Mouse (Mus musculus): Measurements from ENCODE around the gene Acbd3.

The Acbd3 gene

DNA sequence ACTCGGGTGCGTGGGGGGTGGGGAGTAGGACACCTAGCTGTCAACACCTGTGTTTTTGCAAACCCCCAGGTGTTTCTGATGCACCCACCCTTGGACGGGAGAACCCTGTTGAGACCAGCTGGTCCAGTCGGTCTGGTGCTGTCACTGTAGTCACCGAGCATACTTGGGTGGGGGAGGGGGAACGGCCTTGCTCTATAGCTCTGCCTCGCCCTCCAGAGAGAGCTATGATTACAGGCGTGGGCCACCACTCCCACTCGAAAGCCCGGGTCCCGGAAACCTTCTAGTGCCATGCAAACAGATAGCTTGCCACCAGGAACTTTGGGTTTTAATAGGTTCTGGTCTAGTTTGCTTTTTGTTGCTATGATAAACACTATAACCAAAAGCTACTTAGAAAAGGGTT, 36.3 kb downstream of the Acbd3 start:
- DNase-seq (ENCODE audit: low read depth, low spot score) = no peak

DNA sequence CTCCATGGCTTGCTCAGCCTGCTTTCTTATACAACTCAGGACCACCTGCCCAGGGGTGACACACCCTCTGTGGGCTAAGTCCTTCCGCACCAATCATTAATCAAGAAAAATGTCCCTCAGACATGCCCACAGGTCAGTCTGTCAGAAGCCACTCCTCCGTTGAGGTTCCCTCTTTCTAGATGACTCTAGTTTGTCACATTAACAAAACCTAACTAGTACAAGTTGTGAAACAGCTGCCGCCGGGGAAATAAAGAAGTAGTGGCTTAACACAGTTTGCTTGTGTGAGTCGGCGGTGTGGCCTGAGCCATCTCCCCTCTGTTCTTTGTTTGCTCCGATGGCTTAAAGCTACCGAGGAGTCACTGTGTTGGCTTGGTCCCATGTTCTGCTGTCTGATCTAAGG, 36.8 kb downstream of the Acbd3 start:
- no peak for DNase-seq (ENCODE audit: low read depth, low spot score)

DNA sequence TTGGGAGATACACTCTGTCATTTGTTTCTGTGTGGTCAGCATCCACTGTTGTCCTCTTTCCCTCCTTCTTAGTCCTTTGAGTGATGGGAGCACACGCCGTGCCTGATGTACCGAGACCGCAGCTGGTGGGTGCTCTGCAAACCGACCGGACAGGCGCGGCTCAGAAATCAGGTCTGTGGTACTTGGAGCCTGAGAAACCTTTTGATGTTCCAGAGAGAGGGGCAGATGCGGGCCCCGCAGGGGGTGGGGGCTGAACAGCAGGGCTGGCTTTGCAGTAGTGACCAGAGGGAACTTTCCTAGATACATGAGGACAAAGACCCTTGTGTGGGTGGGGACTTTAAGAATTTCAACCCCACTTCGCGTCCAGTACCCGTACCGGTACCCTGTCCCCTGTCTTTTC, 37.5 kb downstream of the Acbd3 start:
- DNase-seq (ENCODE audit: low read depth, low spot score) = no peak

DNA sequence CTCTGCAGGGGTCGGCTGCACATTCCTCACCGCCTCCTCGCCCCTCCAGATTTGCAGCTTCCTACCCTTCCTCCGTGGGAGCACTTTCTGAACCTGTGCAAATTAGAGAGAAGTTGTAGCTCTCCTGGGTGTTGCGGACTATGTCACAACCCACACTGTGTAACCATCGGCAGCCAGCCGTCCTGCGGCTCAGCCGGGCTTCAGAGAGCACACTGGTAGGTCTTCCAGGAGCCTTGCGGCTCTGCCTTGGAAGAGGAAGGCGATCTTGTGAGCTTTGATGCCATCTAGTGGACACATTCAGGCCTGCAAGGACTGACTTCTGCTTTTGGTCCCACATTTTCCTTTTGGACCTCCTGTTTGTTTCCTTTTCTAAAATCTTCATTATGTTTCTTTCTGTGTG, 38.0 kb downstream of the Acbd3 start:
- peak; percentile 61 for DNase-seq (ENCODE audit: low read depth, low spot score)

DNA sequence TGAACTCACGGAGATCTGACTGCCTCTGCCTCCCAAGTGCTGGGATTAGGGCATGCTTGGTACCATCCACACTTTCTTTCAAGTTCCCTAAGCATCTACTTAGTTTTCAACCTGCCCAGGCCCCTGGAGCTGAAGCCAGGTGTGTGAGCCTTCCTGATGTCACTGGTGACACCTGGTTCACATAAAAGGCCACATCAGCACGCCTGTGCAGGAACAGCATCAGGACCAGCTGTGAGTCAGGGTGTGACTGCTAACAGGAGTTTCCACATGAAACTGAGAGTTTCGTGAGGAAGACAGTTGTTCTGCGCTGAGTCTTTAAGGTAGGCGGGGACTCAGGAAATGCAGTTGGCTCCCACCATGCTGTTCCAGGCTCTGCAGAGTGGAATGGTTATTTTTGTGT, 39.5 kb downstream of the Acbd3 start:
- no peak for DNase-seq (ENCODE audit: low read depth, low spot score)

DNA sequence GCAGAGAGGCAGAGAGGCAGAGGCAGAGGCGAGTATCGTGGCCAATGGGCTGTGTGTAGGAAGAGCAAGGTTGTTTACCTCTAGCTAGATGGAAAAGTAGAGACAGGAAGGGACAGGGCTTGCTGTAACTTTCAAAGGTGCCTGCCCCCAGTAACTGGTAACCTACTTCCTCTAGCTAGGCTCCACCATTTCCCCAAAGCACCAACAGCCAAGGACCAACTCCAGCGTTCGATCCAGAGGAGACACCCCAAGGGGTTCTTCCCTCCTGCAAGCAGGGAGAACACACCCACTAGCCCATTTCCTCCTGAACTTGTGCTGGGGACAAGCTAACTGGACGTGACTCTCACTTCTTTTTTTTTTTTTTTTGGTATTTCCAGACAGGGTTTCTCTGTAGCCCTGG, 40.7 kb downstream of the Acbd3 start:
- no peak for DNase-seq (ENCODE audit: low read depth, low spot score)

DNA sequence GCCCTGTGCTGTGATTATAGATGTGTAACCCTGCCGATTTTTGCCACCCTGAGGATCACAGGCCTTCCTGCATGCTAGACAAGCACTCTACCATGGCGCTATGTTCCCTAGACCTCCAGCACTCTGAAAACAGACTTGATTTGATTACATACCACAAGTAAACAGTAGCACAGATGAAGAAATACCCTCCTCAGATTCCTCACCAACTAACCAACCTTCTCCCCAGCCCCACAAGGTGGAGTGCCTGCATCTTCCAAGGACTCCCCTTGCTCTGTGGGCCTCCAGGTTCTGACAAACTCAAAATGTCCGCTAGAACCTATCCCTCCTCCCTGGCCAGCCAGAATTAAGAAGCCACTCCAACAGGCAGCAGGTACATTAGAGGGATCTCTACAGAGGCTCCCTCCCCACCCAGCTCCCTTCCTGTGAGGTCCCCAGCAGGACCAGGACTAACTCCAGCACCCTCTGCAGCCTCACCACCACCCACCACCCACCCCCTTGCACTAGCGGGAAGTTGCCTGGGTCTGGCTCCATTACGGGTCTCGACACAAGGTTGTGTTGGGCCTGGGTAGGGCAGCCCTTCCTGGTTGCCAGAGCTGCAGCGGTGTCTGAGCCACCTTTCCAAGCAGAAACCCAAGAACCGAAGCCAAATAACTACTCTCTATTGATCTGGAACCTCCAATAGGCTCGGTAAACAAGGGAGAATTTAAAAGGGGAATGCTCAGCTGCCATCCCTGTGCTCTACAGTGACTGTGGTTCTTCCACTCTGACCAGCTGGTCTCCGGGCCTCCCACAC, 41.9 kb downstream of the Acbd3 start:
- DNase-seq (ENCODE audit: low read depth, low spot score) = no peak

DNA sequence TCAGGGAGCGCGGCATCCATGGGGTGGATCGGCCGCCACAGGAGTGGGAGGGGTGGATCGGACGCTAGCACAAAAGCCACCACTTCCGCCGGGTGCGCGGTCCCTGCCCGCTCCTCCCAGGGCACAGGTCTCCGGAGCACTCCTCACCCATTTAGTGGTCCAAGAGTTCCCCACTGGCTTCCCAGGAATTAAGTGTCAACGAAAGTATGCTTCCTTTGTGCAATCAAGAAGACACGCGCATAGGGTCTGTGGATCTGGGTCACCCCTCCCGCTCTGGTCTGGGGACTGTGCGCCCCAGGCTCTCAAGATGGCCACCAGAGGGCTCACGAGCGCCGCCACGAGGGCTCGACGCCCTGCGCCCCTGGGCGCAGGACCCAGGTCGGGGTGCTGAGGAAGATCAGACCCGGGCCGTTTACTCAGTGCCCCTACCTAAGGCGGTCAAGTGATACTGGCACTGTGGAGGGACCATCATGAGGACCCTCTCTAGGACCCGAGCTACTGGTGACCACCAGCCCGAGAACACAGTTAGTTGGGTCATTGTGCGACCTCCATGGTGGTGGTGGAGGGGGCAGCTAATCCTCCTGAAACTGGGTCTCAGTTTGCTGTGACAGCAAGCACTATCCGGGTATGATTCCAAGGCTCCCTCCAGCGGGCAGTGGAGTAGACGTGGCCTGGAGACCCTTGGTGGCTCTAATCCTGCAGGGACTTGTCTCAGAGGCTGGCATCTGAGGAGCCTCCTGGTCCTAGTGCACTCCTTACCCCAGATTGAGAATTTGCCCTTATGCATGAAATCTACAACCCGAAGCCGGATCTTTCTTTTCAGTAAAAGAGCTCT, 42.7 kb downstream of the Acbd3 start:
- no peak for DNase-seq (ENCODE audit: low read depth, low spot score)

DNA sequence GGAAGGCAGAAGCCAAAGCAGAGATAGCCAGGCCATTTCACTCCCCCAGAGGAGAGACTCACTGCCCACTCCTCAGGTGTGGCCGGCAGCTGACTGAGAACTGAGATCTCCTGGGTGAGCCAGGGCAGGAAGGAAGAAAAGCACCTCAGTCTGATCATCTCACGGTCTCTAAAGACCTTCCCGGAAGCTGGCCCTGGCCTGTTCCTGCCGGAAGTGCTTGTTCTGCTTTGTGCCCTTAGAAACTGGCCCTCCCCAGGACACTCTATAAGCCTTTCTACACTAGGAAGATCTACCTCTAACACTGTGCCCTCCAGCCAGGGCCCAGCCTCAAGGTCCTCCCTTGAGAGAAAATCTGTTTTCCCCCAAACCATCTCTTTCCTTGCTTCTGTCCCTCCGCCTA, 45.5 kb downstream of the Acbd3 start:
- DNase-seq (ENCODE audit: low read depth, low spot score) = no peak

DNA sequence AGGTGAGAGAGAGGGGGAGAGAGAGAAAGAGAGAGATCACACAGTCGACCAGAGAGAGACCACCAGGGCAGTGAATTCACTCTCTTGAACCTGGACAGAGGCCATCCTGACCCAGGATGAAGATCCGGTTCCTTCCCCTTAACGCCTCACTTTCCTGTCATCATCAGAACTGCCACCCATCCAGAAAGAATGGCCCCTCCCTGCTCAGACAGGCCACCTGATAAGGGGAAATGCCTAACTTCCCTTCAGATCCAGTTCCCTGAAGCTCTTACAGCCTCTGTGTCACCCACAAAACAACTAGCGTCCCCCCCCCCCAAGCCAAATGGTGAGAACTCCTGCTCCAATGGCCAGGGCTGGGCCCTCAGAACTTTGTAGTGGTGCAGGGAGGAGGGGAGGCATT, 45.9 kb downstream of the Acbd3 start:
- no peak for DNase-seq (ENCODE audit: low read depth, low spot score)

DNA sequence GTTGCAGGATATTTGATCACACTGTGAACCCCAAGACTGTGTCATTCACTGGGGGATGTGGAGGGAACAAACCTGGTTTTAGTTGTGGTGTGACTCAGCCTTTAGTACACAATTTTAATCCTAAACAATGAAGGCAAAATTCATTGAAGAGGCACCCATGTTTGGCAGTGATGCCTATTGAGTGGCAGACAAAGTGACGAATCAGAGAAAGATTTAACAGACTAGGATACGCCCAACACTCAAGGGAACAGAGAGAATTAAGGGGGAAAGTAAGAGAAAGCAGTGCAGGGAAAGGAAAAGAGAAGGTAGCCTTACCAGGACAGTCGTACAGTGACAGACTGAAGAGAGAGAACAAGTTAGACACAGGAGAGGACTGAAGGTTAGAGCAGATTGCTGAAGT, 46.4 kb downstream of the Acbd3 start:
- no peak for DNase-seq (ENCODE audit: low read depth, low spot score)

DNA sequence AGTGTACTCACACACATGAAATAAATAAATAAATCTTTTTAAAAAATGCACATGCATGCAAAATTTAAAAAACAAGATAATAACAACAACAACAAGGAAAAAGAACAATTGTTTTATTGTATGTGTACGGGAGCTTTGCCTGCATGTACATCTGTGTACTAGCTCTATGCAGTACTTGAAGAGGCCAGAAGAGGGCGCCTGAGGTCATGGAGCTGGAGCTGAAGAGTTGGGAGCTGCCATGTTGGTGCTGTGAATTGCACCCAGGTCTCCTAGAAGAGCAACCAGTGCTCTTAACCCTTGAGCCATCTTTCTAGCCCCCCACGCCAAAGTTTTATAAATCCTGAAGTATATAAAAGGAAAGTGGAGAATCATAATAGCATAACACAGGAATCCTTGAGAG, 48.8 kb downstream of the Acbd3 start:
- no peak for DNase-seq (ENCODE audit: low read depth, low spot score)

DNA sequence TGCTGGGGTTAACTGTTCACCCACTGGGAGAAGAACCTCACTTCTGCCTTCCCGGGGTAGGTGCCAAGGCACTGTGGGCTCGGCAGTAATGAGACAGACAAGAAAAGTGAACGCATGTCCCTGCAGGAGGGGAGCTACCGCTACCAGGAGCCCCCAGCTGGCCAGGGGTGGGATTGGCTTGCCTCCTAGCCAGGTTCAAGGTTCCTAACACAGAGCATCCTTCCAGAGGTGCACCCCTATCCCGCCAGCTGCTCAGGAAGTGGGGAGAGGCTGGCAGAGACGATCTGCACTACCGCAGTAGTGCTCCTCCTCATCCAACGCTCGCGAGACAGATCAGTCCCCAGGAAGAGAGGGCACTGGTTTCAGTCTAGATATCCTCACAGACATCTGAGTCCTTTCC, 49.5 kb downstream of the Acbd3 start:
- no peak for DNase-seq (ENCODE audit: low read depth, low spot score)

DNA sequence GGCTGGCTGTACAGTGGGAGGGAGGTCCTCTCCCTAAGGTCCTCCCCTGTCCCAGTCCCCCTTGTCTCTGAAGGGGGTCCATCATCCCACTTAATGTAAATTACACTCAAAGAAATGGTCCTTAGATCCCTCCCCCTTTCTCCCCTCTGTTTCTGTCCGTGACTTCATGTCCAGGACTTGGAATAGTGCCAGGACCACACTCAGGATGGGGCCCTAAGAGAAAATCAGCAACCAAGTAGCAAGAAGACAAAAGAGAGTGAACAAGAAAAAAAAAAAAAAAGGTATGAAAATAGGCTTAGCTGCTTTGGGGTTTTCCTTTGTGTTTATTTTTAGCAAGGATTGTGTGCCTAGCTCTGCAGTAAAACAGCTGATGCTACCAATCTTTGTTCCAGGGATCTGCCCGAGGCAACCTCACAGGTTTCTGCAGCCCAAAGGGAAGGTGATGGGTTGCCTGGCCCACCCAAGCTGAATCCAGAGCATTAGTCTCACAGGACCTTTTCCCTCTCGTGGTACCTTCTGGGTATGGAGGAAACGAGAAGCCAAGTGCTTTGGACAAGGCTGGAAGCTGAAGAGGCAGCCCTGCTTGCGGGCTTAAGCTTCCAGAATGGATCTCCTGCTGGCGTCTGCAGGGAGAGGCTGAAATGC, 50.1 kb downstream of the Acbd3 start:
- DNase-seq (ENCODE audit: low read depth, low spot score) = no peak

DNA sequence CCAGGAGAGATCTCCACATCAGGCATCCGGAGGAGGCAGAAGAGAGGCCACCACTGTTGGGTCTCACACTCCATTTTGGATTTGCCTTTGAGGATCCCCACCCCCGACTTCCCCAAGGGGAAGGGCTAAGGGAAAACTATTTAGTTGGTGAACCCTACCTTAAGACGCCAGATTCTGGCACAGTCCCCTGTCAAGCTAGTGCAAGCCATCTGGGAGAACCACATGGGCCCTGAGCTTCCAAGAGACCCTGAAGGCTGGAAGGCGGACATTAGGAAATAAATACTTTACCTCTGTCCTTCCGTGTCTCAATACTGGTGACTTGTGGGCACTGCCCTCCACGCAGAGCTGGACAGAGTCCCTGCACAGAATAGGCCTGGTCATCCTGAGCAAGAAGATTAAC, 50.7 kb downstream of the Acbd3 start:
- no peak for DNase-seq (ENCODE audit: low read depth, low spot score)

DNA sequence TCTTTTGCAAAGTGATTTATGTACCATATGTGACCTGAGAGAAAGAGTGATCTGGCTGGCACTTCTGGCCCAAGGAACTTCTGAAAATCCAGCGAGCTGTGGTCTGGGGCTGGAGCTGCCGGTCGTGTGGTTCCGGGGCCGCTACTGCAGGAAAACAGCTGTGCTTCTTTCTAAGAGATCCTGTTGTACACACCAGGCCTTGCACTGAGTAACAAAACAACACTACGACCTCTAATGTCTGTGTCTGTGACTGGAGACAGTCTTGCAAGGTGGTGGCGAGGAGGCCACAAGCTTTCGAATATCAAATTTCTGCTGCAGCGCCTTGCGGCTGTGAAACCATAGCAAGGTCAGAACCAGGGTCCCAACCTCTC, 51.4 kb downstream of the Acbd3 start:
- no peak for DNase-seq (ENCODE audit: low read depth, low spot score)

DNA sequence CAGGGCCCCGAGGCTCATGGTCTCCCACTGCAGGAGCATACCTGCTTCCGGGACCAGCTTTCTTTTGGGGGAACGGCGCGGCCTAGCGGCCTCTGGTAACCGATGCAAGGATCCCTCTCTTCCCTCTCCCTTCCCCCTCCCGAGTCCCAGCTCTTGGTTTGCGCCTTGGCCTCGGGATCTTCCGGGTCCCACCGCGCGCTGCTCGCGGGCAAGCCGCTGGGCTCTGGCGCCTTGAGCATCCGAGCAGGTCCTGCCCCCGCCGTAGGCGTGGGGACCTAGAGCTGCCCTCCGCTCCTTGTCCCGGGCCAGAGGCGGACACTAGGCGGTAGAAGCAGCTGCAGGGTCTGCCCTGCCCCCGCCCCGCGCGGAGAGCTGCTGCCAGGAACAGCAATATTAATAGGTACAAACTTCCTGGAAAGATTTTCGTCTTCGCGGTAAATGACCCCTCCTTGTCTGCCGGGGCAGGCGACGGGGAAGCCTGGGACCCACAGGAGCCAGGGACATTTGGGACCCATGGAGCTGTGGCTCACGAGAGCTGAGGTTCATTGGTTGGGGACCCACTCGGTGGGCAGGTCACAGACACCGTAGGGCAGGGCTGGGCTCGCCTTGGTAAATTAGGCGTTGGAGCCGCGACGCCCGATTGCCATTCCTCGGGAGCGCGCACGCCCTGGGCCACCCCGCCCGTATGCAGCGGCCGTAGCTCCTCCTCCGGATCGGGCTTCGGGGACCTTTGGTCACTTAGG, 52.0 kb downstream of the Acbd3 start:
- peak; percentile 72 for DNase-seq (ENCODE audit: low read depth, low spot score)

DNA sequence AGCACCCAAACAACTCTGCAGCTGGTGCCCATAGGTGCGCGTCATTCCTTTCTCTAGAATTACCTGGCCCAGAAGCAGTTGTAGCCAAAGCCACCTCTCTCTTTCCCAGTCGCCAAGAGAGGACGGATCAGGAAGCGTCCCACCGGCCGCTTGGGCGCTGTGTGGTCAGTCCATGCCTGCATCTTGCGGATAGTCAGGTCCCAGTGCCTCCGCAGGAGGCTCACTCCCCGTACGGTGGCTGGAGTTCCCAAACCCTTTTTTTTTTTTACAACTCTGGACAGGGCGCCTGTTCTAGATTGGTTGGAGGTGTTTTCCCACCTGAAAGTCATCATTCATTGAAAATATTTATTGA, 52.5 kb downstream of the Acbd3 start:
- no peak for DNase-seq (ENCODE audit: low read depth, low spot score)

DNA sequence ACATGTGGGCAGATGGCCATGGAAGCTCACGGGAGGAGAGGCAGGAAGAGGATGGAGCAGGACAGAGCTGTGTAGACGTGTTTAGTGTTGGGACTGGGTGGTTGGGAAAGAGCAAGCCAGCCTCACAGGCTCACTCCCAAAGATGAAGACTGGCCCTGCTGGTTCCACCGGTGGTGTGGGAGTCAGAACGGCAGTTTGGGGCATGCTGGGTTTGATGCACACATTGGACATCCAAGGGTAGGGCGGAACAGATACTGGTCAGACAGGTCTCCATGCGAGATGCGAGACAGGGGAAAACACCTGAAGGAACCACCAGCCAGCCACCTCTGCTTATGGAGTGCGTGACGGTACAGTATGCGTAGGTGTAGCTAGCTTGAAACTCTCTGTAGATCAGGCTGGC, 53.1 kb downstream of the Acbd3 start:
- DNase-seq (ENCODE audit: low read depth, low spot score) = no peak

DNA sequence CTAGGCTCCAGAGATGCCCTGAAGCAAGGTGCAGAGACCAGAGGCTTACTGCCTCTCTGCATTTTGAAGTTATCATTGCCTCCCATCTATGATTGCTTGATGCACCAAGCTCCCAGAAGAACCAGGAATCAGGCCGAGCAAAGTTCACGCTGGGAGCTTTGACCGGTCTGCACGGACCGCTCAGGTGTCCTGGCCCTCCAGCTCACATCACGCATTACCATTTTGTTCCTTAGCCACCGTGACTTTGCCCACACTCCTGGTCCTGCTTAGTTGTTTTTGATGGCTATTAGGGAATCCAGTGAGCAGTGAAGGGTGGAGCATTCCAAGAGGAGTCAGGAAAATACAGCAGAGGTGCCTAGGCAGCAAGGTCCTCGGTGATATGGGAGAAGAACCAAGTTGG, 54.4 kb downstream of the Acbd3 start:
- no peak for DNase-seq (ENCODE audit: low read depth, low spot score)

DNA sequence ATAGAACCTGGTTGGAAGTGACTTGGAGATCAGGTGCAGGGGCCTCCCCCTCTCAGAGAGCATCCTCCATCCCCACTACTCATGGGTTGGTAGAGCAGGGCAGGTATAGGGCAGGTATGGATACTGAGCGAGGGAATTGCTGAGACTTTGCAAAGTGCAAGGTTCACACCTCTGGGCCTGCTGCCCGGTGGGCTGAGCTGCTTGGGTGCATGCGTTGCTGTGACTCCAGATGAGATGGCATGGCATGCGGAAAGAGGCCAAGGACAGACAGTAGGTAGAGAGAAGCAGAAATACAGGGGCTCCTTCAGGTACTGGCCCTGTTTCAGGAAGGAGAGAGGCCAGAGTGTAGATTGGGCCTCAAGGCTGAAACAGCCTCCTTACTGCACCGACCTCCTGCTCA, 55.4 kb downstream of the Acbd3 start:
- no peak for DNase-seq (ENCODE audit: low read depth, low spot score)

DNA sequence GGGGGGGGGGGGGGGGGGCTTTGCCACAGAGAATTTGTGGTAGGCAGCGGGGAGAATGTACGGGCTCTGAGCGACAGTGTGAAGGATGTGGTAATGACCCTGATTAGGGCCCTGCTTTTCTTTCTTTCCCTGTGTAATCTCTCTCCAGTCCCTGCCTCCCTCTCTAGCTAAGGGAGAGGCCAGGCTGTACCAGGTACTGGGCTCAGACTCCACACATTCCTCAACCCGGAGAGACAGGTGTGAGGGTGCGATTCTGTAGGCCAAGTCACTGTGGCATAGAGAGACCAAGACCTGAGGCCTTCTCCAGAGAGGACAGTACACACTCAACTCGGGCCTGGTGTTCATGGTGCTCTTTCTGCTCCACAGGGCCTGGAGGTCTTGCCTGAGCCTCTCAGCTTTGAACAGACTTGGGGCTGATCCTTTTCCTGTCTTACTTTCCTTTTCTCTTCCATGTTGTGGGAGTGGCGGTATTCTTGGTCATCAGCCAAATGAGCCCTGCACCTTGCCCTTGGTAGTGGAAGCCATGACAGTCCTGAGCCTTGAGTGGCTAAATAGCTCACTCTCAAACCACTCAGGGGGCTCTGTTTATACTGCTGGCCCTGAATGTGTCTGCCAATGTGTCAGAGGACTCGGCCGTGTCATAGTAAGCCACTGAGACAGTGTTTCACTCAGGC, 57.2 kb downstream of the Acbd3 start:
- no peak for DNase-seq (ENCODE audit: low read depth, low spot score)
